ENCODE assay signal across 10 mouse cellular contexts in genomic region chr10:23176666-23177346, GRCm38 (mm10).
A peak's percentile ranks its signal among the peaks of the same experiment; 100 is the strongest.
DNase-seq lines count a peak whose midpoint lies in the region; ATAC-seq and TF ChIP-seq lines count a peak whose summit lies in the region.
"Had no signal": no experiment of that assay in that cellular context is flagged by ENCODE, and none has a peak within 500 bp of the region (broad histone marks: within the 10 kb centered on the region; RNA-seq: fewer than 3 reads in every experiment).

No protein-coding gene starts in this region.

- no peak for TF ChIP-seq CTCF in MEL (IDR thresholded peaks at IDR 0.05 in 2 of 3, conservative IDR thresholded peaks at IDR 0.05 in 1 of 3; ENCODE audit: control insufficient read depth in 1 of 3, insufficient read depth in 1 of 3, low read depth in 2 of 3, low read length in 3 of 3, poor library complexity in 1 of 3, severe bottlenecking in 1 of 3)

- no peak for TF ChIP-seq POLR2A in MEL (IDR thresholded peaks at IDR 0.05; ENCODE audit: control insufficient read depth in 1 of 2, insufficient read depth in 1 of 2, low read depth in 1 of 2, low read length in 2 of 2, poor library complexity in 1 of 2)

- H3K4me3 ChIP-seq in forebrain, embryonic 14.5 days (ENCODE audit: low read depth, low read length), result no peak overlapping the region
- H3K4me3 ChIP-seq in forebrain, embryonic 10.5 days, result no peak overlapping the region
- no peak overlapping the region for H3K4me3 ChIP-seq in kidney, embryonic 15.5 days (replicated peaks)
- H3K4me3 ChIP-seq in MEL (ENCODE audit: control insufficient read depth in 1 of 2, insufficient read depth in 1 of 2, low read depth in 2 of 2, low read length in 2 of 2), result no peak overlapping the region
- H3K4me3 ChIP-seq in limb, embryonic 15.5 days, result no peak overlapping the region

- no peak overlapping the region for H3K9ac ChIP-seq in forebrain, embryonic 14.5 days (ENCODE audit: low read length)
- no peak overlapping the region for H3K9ac ChIP-seq in kidney, embryonic 15.5 days
- H3K9ac ChIP-seq in MEL (ENCODE audit: control insufficient read depth, low read depth, low read length, poor library complexity, severe bottlenecking), result no peak overlapping the region
- no peak overlapping the region for H3K9ac ChIP-seq in limb, embryonic 15.5 days

- DNase-seq in forebrain, embryonic 14.5 days (ENCODE audit: low spot score), result peak; percentile 70
- DNase-seq in forebrain, embryonic 10.5 days (ENCODE audit: extremely low spot score, low spot score), result no peak
- DNase-seq in kidney, postnatal 10 days, result no peak
- no peak for DNase-seq in MEL (ENCODE audit: low read depth, low spot score)
- DNase-seq in MN1 (ENCODE audit: low spot score), result no peak
- DNase-seq in layer of hippocampus, adult 11-12 months (ENCODE audit: low spot score), result no peak
- DNase-seq: cerebellum, adult 9-10 months; midbrain, embryonic 14.5 days had no signal

- ATAC-seq in forebrain, embryonic 14.5 days, result peak; percentile 26; the same call in 1 of the 2 replicates
- ATAC-seq in kidney, embryonic 15.5 days (replicated peaks; ENCODE audit: low FRiP score), result no peak; the same call in 1 of the 2 replicates
- ATAC-seq in limb, embryonic 15.5 days (ENCODE audit: insufficient number of reproducible peaks, low FRiP score, low TSS enrichment, low read depth), result peak; percentile 72; the same call in 1 of the 2 replicates

- no peak overlapping the region for H3K27ac ChIP-seq in forebrain, embryonic 14.5 days (ENCODE audit: low read depth, low read length)
- no peak overlapping the region for H3K27ac ChIP-seq in forebrain, embryonic 10.5 days
- peak overlapping the region; percentile 89 for H3K27ac ChIP-seq in kidney, embryonic 15.5 days
- no peak overlapping the region for H3K27ac ChIP-seq in MEL (ENCODE audit: control insufficient read depth, low read depth, low read length)
- H3K27ac ChIP-seq in limb, embryonic 15.5 days, result 0 out of 2 replicates have a peak overlapping the region, but pooled peaks have one; percentile 47

- H3K79me2 ChIP-seq in MEL (ENCODE audit: control insufficient read depth, insufficient read depth, low read length, poor library complexity), result no peaks in the 10 kb centered on the region

- 66% methylated on average over 8 of the region's 8 CpGs for WGBS in forebrain, embryonic 14.5 days
- 83% methylated on average over 8 of the region's 8 CpGs for WGBS in forebrain, embryonic 10.5 days
- 30% methylated on average over 8 of the region's 8 CpGs for WGBS in kidney, embryonic 15.5 days
- WGBS in limb, embryonic 15.5 days, result 23% methylated on average over 8 of the region's 8 CpGs

- H3K4me1 ChIP-seq in forebrain, embryonic 14.5 days (ENCODE audit: control insufficient read depth, insufficient read depth, low read length), result peaks cover 4% of the 10 kb centered on the region
- H3K4me1 ChIP-seq in forebrain, embryonic 10.5 days, result peaks cover 41% of the 10 kb centered on the region
- H3K4me1 ChIP-seq in kidney, embryonic 15.5 days, result peaks cover 34% of the 10 kb centered on the region
- H3K4me1 ChIP-seq in MEL (ENCODE audit: control insufficient read depth in 1 of 2, insufficient read depth in 2 of 2, low read length in 2 of 2), result no peaks in the 10 kb centered on the region
- H3K4me1 ChIP-seq in limb, embryonic 15.5 days, result peaks cover 12% of the 10 kb centered on the region; the same call in 1 of the 2 replicates

- no peaks in the 10 kb centered on the region for H3K27me3 ChIP-seq in forebrain, embryonic 14.5 days (replicated peaks; ENCODE audit: control insufficient read depth, insufficient read depth, low read length)
- H3K27me3 ChIP-seq in forebrain, embryonic 10.5 days (ENCODE audit: poor library complexity, severe bottlenecking), result 0 out of 2 replicates have a peak, but pooled peaks cover 6% of the 10 kb centered on the region
- no peaks in the 10 kb centered on the region for H3K27me3 ChIP-seq in kidney, embryonic 15.5 days
- no peaks in the 10 kb centered on the region for H3K27me3 ChIP-seq in MEL (ENCODE audit: control insufficient read depth in 1 of 2, insufficient read depth in 2 of 2, low read length in 2 of 2)
- no peaks in the 10 kb centered on the region for H3K27me3 ChIP-seq in limb, embryonic 15.5 days

- H3K36me3 ChIP-seq in forebrain, embryonic 14.5 days (ENCODE audit: control insufficient read depth, insufficient read depth, low read length), result no peaks in the 10 kb centered on the region
- H3K36me3 ChIP-seq in forebrain, embryonic 10.5 days (replicated peaks), result no peaks in the 10 kb centered on the region
- no peaks in the 10 kb centered on the region for H3K36me3 ChIP-seq in kidney, embryonic 15.5 days
- H3K36me3 ChIP-seq in MEL (ENCODE audit: control insufficient read depth in 1 of 2, insufficient read depth in 2 of 2, low read length in 2 of 2), result no peaks in the 10 kb centered on the region
- H3K36me3 ChIP-seq in limb, embryonic 15.5 days, result no peaks in the 10 kb centered on the region

- TF ChIP-seq EP300 in MEL (IDR thresholded peaks at IDR 0.05; ENCODE audit: low read depth in 1 of 2, low read length in 2 of 2), result no peak

- TF ChIP-seq RAD21 in MEL (IDR thresholded peaks at IDR 0.05; ENCODE audit: low read depth, low read length), result no peak

- H3K9me3 ChIP-seq in forebrain, embryonic 14.5 days (replicated peaks; ENCODE audit: control insufficient read depth, low read length), result no peaks in the 10 kb centered on the region
- no peaks in the 10 kb centered on the region for H3K9me3 ChIP-seq in forebrain, embryonic 10.5 days
- no peaks in the 10 kb centered on the region for H3K9me3 ChIP-seq in kidney, embryonic 15.5 days (replicated peaks)
- H3K9me3 ChIP-seq in MEL (replicated peaks; ENCODE audit: insufficient read depth, low read length), result no peaks in the 10 kb centered on the region
- no peaks in the 10 kb centered on the region for H3K9me3 ChIP-seq in limb, embryonic 15.5 days

- no peak overlapping the region for H3K4me2 ChIP-seq in forebrain, embryonic 14.5 days (ENCODE audit: low read length)
- peak overlapping the region; percentile 0; the same call in 1 of the 2 replicates for H3K4me2 ChIP-seq in kidney, embryonic 15.5 days
- H3K4me2 ChIP-seq in limb, embryonic 15.5 days, result 0 out of 2 replicates have a peak overlapping the region, but pooled peaks have one; percentile 17

TF ChIP-seq in MEL, 35 proteins besides CTCF, POLR2A, EP300 and RAD21:
- TF ChIP-seq USF1 (IDR thresholded peaks at IDR 0.05; ENCODE audit: low read depth, low read length), result no peak
- TF ChIP-seq ZNF384 (IDR thresholded peaks at IDR 0.05; ENCODE audit: low read depth, low read length), result 0 out of 2 replicates have a peak, but pooled peaks have one; percentile 7
TF ChIP-seq in MEL: peak in this region for 1.

Comparison
In these comparisons a context has a peak if more than half of its experiments do, and no peak if none do; other contexts are left out.
1. H3K27ac ChIP-seq: peak in kidney, embryonic 15.5 days (single experiment) and limb, embryonic 15.5 days (single experiment); none in forebrain, embryonic 14.5 days (single experiment), forebrain, embryonic 10.5 days (single experiment) and MEL (single experiment).